Mouse (Mus musculus) embryo, embryonic 10.5 days (tissue): ENCODE data around the gene Lrrc18.

Experiments
- DNase-seq: peaks from one replicate; pipeline ENCODE4 v3.0.0-alpha.2; 2015; ENCODE audit warnings: low spot score

Lrrc18 gene

GRCm38 (mm10) chr14:33053441-33053840 is 62.3 kb downstream of the Lrrc18 start:
- DNase-seq, result peak; percentile 3

- no peak for DNase-seq
These were observed 67.9 kb downstream of the Lrrc18 start for GRCm38 (mm10) chr14:33058881-33059660.

- DNase-seq, result no peak
These were observed 71.8 kb downstream of the Lrrc18 start for GRCm38 (mm10) chr14:33062996-33063395.
